Mouse (Mus musculus) midbrain, embryonic 13.5 days (tissue): Measurements from ENCODE around the gene Neurl1b. TPM values are rescaled to one million over a fixed set of nuclear protein-coding genes. Genes with fewer than 3 reads are reported as not detected.

Experiments used
- ATAC-seq: fragments of 200-750 bp; cut with Nextera tagmentation; 2 replicates; pipeline ENCODE4 v1.8.0; 2017; ENCODE audit warnings: mild to moderate bottlenecking, moderate TSS enrichment, moderate library complexity
- H3K27ac ChIP-seq: fragments of 300-500 bp; sonication (generic); 2 replicates; pipeline ENCODE4 v1.5.1; 2015; ENCODE audit warnings: inconsistent platforms, mild to moderate bottlenecking, moderate library complexity
- H3K27me3 ChIP-seq: fragments of 300-500 bp; sonication (generic); 2 replicates; pipeline ENCODE4 v1.6.1; 2015; ENCODE audit warnings: mild to moderate bottlenecking, inconsistent platforms
- H3K36me3 ChIP-seq: fragments of 300-500 bp; sonication (generic); 2 replicates; pipeline ENCODE4 v1.6.1; 2015; ENCODE audit warnings: mild to moderate bottlenecking, inconsistent platforms
- H3K4me1 ChIP-seq: fragments of 300-500 bp; sonication (generic); replicated peaks from 2 replicates; pipeline ENCODE4 v1.6.1; 2015; ENCODE audit warnings: inconsistent platforms
- H3K4me2 ChIP-seq: fragments of 300-500 bp; sonication (generic); replicated peaks from 2 replicates; pipeline ENCODE4 v1.6.1; 2015; ENCODE audit warnings: moderate library complexity, mild to moderate bottlenecking, inconsistent platforms
- H3K4me3 ChIP-seq: fragments of 300-500 bp; sonication (generic); replicated peaks from 2 replicates; pipeline ENCODE4 v1.5.1; 2015; ENCODE audit warnings: mild to moderate bottlenecking, inconsistent platforms
- H3K9ac ChIP-seq: fragments of 300-500 bp; sonication (generic); replicated peaks from 2 replicates; pipeline ENCODE4 v1.6.1; 2015; ENCODE audit warnings: mild to moderate bottlenecking, inconsistent platforms
- H3K9me3 ChIP-seq: fragments of 300-500 bp; sonication (generic); 2 replicates; pipeline ENCODE4 v1.6.1; 2016; ENCODE audit warnings: mild to moderate bottlenecking, inconsistent platforms
- WGBS: fragments of 180-500 bp; shearing (Covaris S2); methylation state at CpG from one replicate; pipeline ENCODE4 v1.1.7; 2015; 5-methylcytosine and 5-hydroxymethylcytosine counted together
- polyA plus RNA-seq: library from polyadenylated mRNA; unstranded; fragments of >200 nt; fragmentation: Nextera tagmentation; extraction: Ambion mirVana; gene quantifications from 2 replicates; pipeline ENCODE4 v1.2.1, GENCODE M21; 2015

Neurl1b gene
- polyA plus RNA-seq, 1 experiment from 2014 or later = 0.75 TPM

DNA sequence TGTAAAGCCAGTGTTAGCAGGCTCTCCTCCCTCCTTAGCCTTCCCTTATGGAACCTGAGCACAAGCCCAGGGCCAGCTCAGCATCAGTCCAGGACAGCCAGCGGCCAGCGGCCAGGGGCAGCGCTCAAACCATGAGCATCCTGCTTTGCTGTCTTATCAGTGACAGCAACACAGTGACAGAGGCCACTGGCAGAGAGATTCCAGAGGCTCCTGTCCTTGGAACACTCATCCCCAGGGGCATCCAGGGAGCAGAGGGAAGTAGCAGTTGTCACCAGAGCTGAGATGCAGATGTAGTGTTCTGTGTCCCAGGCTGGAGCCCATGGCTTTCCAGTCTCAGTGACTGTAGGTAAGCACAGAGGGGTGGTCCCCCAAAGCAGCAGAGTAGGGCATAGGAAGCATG, 32.5 kb upstream of the Neurl1b start:
- Histone ChIP-seq H3K27ac (no peak overlapping the region), H3K36me3 (no peaks in the 10 kb centered on the region), H3K9ac (no peak overlapping the region), H3K4me1 (peaks cover 24% of the 10 kb centered on the region), H3K4me2 (no peak overlapping the region), H3K4me3 (no peak overlapping the region), H3K27me3 (no peaks in the 10 kb centered on the region), H3K9me3 (no peaks in the 10 kb centered on the region)
- 82% methylated on average over 3 of the region's 3 CpGs for WGBS
- no peak for ATAC-seq

DNA sequence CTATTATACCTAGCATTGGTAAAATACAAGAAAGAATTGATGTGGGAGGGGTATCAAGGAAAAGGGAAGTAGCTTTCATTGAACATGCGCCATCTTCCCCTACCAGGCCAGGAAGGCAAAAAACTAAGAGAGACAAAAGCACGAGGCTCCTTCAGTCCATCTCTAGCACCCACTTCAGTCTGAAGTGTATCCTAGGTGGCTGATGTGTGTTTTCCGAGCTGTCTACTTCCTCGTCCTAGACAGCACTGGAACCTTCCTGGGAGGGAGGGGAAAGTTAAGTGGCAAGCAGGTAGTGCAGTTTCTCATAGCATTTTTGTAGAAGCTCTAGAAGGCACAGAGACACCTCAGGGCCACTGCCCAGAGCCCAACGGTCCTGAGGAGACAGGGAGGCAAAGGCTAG, 31.9 kb upstream of the Neurl1b start:
- Histone ChIP-seq H3K9ac (no peak overlapping the region), H3K4me3 (no peak overlapping the region), H3K9me3 (no peaks in the 10 kb centered on the region), H3K4me1 (peaks cover 24% of the 10 kb centered on the region), H3K27me3 (no peaks in the 10 kb centered on the region), H3K27ac (no peak overlapping the region), H3K4me2 (no peak overlapping the region), H3K36me3 (no peaks in the 10 kb centered on the region)
- ATAC-seq = no peak
- WGBS = 85% methylated on average over 5 of the region's 5 CpGs

DNA sequence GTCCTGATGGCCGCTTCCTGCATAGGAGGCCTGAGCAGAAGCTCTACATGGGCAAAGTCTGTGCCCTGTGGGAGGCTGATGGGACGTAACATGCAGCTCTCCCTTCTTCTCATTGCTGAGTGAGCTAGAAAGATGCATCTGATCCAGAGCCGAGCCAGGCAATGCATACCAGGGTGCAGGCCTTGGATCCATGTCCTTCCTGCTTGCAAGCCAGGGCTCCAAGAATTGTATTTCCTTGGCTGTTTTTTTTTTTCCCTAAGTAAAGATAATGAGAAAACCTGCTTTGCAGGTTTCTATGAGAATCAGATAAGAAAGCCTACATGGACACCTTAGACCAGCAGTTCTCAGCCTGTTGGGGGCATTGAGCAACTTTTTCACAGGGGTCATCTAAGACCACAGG, 30.5 kb upstream of the Neurl1b start:
- Histone ChIP-seq H3K27ac (no peak overlapping the region), H3K4me2 (no peak overlapping the region), H3K4me3 (no peak overlapping the region), H3K4me1 (peaks cover 24% of the 10 kb centered on the region), H3K9ac (no peak overlapping the region), H3K9me3 (no peaks in the 10 kb centered on the region), H3K36me3 (no peaks in the 10 kb centered on the region), H3K27me3 (no peaks in the 10 kb centered on the region)
- 98% methylated on average over 3 of the region's 3 CpGs for WGBS
- no peak for ATAC-seq

DNA sequence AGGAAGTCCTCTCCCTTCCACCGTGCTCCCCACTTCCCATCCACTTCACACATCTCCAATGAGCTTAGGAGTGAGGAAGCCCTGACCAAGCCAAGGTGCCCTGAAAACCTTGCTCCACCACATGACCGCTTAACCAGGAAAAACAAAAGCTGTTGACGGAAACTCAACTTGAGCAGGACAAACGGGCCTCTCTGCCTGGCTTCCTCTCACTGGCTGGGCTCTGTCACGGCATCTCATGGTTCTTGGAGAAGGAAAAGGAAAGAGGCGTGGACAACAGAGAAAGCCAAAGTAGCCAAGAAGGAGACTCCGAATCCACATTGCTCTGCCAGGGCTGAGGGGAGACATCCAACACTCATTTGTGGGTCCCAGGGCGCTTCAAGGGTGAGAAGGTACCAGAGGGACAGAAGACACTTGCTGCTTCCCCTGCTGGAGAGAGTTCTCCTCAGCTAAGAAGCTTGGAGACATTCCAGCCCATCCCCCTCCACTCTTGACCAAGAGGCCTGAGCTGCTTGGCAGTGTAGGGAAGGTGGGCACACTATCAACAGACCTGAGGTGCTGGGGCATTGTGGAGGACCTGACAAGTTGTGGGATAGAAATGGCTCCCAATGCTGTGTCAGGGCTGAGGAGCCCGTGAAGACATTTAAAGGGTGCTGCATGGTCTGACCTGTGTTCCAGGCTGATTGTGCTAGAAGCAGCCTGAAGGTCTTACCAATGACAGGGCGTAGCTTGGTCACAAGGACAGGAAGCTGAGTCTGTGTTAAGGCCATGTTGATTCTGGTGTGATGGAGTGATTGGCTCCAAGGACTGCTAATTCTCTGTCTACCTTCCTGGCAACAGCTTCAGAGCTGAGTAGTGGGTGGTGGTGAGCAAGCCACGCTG, 29.1 kb upstream of the Neurl1b start:
- ATAC-seq = no peak
- no peak overlapping the region for H3K4me3 ChIP-seq
- H3K4me1 ChIP-seq = peaks cover 18% of the 10 kb centered on the region
- H3K9ac ChIP-seq = no peak overlapping the region
- H3K36me3 ChIP-seq = no peaks in the 10 kb centered on the region
- H3K27me3 ChIP-seq = no peaks in the 10 kb centered on the region
- no peak overlapping the region for H3K27ac ChIP-seq
- 91% methylated on average over 11 of the region's 11 CpGs for WGBS
- no peak overlapping the region for H3K4me2 ChIP-seq
- H3K9me3 ChIP-seq = no peaks in the 10 kb centered on the region

DNA sequence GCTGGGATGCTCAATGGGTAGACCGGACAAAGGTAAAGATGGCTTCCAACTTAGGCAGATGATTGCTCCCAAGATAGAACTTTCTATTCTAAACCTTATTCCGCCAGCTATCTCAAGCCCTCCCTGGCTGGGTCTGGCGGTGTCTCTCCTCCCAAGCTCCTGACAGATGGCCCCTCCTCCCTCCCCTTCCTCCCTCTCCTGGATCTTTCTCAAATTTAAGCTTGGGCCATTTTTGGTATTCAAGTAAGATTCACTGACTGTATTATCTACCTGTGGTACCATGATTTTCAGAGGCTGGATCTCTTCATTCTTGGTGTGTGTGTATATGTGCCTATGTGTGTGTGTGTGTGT, 28.5 kb upstream of the Neurl1b start:
- no peak overlapping the region for H3K27ac ChIP-seq
- H3K27me3 ChIP-seq = no peaks in the 10 kb centered on the region
- no peak for ATAC-seq
- no peaks in the 10 kb centered on the region for H3K36me3 ChIP-seq
- H3K9ac ChIP-seq = no peak overlapping the region
- peaks cover 12% of the 10 kb centered on the region for H3K4me1 ChIP-seq
- no peak overlapping the region for H3K4me2 ChIP-seq
- 89% methylated on average over 3 of the region's 3 CpGs for WGBS
- H3K9me3 ChIP-seq = no peaks in the 10 kb centered on the region
- no peak overlapping the region for H3K4me3 ChIP-seq

DNA sequence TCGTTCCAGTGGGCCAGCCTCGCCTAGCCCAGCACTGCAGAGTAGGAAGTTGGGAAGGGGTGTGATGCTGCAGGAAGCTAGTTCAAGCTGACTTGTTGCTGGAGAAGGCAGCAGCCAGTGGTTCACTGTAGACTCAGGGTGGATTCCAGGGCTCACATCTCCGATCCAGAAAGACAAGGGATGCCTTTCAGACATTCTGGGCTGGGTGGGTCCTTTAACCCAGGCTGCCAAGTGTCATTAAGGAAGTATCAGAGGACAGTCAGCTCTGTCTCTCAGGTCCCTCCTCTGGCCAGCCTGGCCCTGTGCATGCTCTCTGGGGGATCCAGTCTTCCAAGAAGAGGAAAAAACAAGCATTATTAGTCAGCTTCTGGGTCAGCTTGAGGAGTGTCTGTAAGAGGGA, 26.5 kb upstream of the Neurl1b start:
- ATAC-seq = no peak
- Histone ChIP-seq H3K9me3 (no peaks in the 10 kb centered on the region), H3K4me2 (no peak overlapping the region), H3K4me1 (no peaks in the 10 kb centered on the region), H3K36me3 (no peaks in the 10 kb centered on the region), H3K4me3 (no peak overlapping the region), H3K9ac (no peak overlapping the region), H3K27me3 (no peaks in the 10 kb centered on the region), H3K27ac (no peak overlapping the region)
- 76% methylated on average over 3 of the region's 3 CpGs for WGBS

DNA sequence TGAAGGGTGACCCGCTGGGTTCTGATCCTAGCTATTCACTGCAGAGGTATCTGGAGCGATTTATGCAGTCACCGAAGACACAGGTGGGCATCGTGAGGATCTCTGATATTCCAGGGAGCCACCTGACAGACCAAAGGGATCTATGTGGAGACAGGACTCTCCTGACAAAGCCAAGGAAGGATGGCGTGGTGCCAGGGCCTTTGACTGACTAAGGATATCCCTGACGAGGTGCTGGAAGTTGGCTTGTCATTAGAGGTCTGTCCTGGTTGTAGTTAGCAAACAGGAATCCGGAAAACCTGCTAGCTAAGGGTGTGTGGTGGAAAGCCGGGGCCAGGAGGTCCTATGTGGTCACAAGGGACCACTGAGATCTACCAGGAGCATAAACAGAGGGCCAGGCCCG, 25.4 kb upstream of the Neurl1b start:
- Histone ChIP-seq H3K4me2 (no peak overlapping the region), H3K9me3 (peaks cover 3% of the 10 kb centered on the region; the same call in 1 of the 2 replicates), H3K36me3 (no peaks in the 10 kb centered on the region), H3K4me1 (no peaks in the 10 kb centered on the region), H3K27me3 (no peaks in the 10 kb centered on the region), H3K9ac (no peak overlapping the region), H3K4me3 (no peak overlapping the region), H3K27ac (no peak overlapping the region)
- 91% methylated on average over 9 of the region's 9 CpGs for WGBS
- no peak for ATAC-seq

DNA sequence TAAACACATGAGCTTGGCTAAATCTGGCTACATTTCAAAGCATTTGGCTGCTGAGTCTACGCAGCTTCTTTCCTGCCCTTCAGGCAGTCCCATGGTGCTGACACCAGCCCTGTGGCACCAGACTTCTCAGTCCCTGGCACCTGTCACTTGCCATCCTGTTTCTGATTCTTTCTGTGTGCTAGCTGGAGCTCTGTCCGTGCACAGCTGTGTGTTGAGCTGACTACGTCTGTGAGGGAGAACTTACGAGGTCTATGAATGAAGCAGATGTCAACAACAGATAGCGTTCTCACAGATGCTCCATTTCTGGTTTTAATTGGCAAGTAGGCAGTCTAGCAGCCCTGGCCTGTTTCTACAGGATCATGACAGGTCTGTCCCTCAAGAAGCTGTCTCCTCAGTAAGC, 24.0 kb upstream of the Neurl1b start:
- no peaks in the 10 kb centered on the region for H3K4me1 ChIP-seq
- H3K4me2 ChIP-seq = no peak overlapping the region
- WGBS = 79% methylated on average over 5 of the region's 5 CpGs
- no peak overlapping the region for H3K27ac ChIP-seq
- no peaks in the 10 kb centered on the region for H3K36me3 ChIP-seq
- H3K27me3 ChIP-seq = no peaks in the 10 kb centered on the region
- H3K4me3 ChIP-seq = no peak overlapping the region
- ATAC-seq = no peak
- H3K9ac ChIP-seq = no peak overlapping the region
- H3K9me3 ChIP-seq = peaks cover 4% of the 10 kb centered on the region; the same call in 1 of the 2 replicates

DNA sequence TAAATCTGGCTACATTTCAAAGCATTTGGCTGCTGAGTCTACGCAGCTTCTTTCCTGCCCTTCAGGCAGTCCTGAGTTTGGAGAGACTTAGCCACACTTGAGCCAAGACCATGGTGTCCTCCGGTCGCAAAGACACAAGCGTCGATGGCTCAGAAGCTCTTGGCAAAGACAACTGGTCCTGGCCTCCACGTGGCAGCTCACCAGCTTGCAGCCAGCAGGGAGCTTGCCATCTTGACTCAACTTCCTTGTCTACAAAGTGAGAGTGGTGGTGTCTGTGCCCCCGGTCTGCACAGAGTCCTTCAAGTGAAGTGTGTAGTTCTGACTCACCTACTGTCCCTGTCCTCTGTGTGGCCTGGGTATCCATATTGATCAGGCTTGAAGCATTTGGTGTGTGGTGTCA, 22.3 kb upstream of the Neurl1b start:
- no peaks in the 10 kb centered on the region for H3K4me1 ChIP-seq
- H3K9me3 ChIP-seq = peaks cover 4% of the 10 kb centered on the region; the same call in 1 of the 2 replicates
- WGBS = 88% methylated on average over 7 of the region's 7 CpGs
- no peak for ATAC-seq
- no peaks in the 10 kb centered on the region for H3K36me3 ChIP-seq
- no peak overlapping the region for H3K9ac ChIP-seq
- no peak overlapping the region for H3K4me2 ChIP-seq
- H3K4me3 ChIP-seq = no peak overlapping the region
- no peaks in the 10 kb centered on the region for H3K27me3 ChIP-seq
- no peak overlapping the region for H3K27ac ChIP-seq

DNA sequence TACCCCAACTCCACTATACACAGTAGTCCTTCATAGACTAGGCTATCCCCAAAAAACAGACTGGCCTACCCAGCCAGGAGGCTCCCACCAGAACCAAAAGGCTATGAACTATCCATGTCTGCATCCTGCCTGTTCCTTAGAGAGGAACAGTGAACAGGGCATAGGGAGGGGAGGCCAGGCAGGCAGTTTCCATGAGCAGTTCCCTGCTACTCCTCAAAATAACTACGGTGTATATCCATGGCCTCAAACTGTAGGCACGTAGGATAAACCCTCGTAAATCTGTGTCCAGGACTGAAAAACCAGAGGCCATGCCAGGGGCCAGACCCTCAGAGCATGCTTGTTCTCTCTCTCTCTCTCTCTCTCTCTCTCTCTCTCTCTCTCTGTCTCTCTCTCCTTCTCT, 17.9 kb upstream of the Neurl1b start:
- no peaks in the 10 kb centered on the region for H3K36me3 ChIP-seq
- no peaks in the 10 kb centered on the region for H3K27me3 ChIP-seq
- no peak overlapping the region for H3K4me3 ChIP-seq
- H3K4me1 ChIP-seq = no peaks in the 10 kb centered on the region
- H3K9me3 ChIP-seq = peaks cover 4% of the 10 kb centered on the region; the same call in 1 of the 2 replicates
- whole genome bisulfite sequencing = 76% methylated on average over 3 of the region's 3 CpGs
- H3K27ac ChIP-seq = no peak overlapping the region
- H3K4me2 ChIP-seq = no peak overlapping the region
- no peak for ATAC-seq
- no peak overlapping the region for H3K9ac ChIP-seq

DNA sequence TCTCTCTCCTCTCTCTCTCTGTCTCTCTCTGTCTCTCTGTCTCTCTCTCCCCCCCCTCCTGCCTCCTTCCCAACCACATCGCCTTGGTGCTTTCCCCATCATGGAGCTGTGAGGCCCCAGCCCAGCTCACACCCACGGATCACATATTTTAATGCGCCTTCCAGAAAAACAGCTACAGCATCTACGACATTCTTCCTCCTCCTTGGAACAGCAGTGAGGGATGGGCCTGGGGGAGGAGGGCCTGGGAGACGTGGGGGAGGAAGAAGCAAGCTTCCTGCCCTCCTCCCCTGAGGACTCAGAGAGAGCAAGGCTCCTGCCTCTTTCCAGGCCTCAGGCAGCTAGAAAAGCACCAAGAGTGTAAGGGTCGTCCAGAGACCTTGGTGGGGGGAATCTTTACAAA, 17.3 kb upstream of the Neurl1b start:
- no peak for ATAC-seq
- no peak overlapping the region for H3K4me3 ChIP-seq
- WGBS = 68% methylated on average over 6 of the region's 6 CpGs
- no peak overlapping the region for H3K9ac ChIP-seq
- H3K27ac ChIP-seq = no peak overlapping the region
- H3K9me3 ChIP-seq = peaks cover 4% of the 10 kb centered on the region; the same call in 1 of the 2 replicates
- H3K4me1 ChIP-seq = no peaks in the 10 kb centered on the region
- no peaks in the 10 kb centered on the region for H3K36me3 ChIP-seq
- no peaks in the 10 kb centered on the region for H3K27me3 ChIP-seq
- no peak overlapping the region for H3K4me2 ChIP-seq

DNA sequence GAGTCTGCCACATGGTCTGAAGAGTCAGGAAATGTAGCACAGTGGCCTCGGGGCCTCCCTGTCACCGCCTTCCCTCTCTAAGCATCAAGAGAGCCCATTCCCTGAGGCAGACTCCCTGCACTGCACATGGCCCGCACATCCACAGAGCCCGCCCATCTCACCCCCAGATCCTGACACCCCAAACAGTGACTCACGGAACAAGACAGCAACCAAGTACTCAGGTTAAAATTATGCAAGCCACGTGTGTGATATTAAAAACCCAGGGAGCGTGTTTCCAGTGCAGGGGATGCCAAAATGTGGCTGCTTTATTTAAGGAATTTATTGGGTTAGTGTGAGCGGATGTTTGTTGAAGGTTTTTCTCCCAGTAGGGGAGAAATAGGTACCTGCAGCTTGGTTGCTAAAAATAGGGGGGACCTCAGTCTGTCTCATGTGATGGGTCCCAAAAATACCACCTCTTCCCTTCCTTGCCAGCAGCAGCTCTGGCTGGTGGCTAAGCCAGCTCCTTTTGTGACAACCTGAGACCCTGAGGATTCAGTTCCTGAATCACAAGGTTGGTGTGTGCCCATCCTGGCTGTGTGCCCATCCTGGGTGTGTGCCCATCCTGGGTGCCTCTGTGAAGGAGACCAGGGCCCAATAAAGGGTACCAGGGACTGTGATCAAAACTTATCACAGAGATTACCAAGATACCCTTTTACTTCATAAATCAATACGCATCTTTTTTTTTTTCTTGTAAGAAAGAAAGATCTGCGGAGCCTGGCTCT, 9.1 kb upstream of the Neurl1b start:
- H3K4me3 ChIP-seq = no peak overlapping the region
- H3K27ac ChIP-seq = no peak overlapping the region
- H3K4me1 ChIP-seq = no peaks in the 10 kb centered on the region
- ATAC-seq = no peak
- H3K9ac ChIP-seq = no peak overlapping the region; the same call in 1 of the 2 replicates
- H3K27me3 ChIP-seq = 0 out of 2 replicates have a peak, but pooled peaks cover 8% of the 10 kb centered on the region
- WGBS = 78% methylated on average over 10 of the region's 10 CpGs
- no peaks in the 10 kb centered on the region for H3K36me3 ChIP-seq
- H3K4me2 ChIP-seq = no peak overlapping the region
- H3K9me3 ChIP-seq = no peaks in the 10 kb centered on the region
